Mouse (Mus musculus) lung, postnatal 0 days (tissue): ENCODE data around the gene Bicdl1.
A peak's percentile ranks its signal among the peaks of the same experiment; 100 is the strongest.

Experiments used
- CTCF ChIP-seq: IDR thresholded peaks from 2 replicates; pipeline ENCODE4 v1.5.1; 2016; ENCODE audit warnings: antibody characterized with exemption, mild to moderate bottlenecking
- EP300 ChIP-seq: IDR thresholded peaks from 2 replicates; pipeline ENCODE4 v1.6.1; 2016; ENCODE audit warnings: antibody characterized with exemption, mild to moderate bottlenecking, control low read depth

DNA sequence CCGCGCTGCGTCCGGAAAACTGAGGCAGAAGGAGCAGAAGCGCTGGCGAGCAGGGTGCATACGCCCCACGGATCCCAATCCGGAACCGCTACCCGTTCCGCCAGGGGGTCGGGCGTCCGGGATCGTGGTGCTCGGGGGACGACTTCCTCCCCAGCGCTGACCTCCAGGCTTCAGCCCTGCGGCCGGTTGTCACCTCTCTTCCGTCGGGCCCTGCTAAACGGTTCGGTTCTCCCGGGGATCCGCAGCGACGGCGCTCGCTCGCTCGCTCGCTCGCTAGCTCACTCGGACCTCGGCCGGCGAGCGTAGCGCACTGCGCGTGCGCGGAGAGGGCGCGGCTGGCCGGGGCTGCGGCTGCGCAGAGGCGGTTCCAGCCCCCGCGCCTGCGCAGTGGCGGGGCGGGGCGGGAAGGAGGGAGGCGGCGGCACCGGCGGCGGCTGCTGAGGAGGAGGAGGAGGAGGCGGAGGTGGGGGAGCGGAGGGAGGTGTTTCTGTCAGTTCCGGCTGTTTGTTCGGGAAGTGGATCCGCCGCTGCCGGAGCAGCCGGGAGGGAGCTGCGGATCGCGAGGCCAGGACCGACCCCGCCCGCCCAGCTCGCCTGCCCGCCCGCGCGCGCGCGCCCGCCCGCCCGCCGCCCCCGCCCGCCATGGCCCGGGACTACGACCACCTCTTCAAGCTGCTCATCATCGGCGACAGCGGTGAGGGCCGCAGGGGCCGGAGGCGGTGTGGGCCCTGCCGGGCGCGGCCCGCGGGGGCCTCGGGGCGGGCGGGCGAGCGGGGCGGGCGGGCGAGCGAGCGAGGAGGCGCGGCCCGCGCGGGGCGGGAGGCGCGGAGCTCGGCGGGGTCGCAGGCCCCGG, 99.7 kb downstream of the Bicdl1 start, which contains the start of gene Rab35:
- TF ChIP-seq CTCF (peak; percentile 40), EP300 (no peak)
